ENCODE assay signal across 24 mouse cellular contexts in genomic region chr3:79989911-79990310, GRCm38 (mm10).
DNase-seq lines count a peak whose midpoint lies in the region; ATAC-seq and TF ChIP-seq lines count a peak whose summit lies in the region.
"Had no signal": no experiment of that assay in that cellular context is flagged by ENCODE, and none has a peak within 500 bp of the region (broad histone marks: within the 10 kb centered on the region; RNA-seq: fewer than 3 reads in every experiment).

No protein-coding gene starts in this region.

- TF ChIP-seq CTCF in gastrocnemius, adult 2 months (IDR thresholded peaks at IDR 0.05): no peak
- TF ChIP-seq CTCF in embryonic fibroblast, embryonic 13.5 days (IDR thresholded peaks at IDR 0.05; ENCODE audit: borderline replicate concordance, insufficient read depth, low read length): no peak

- no peak overlapping the region for H3K9ac ChIP-seq in heart, embryonic 15.5 days
- H3K9ac ChIP-seq in neural tube, embryonic 15.5 days (replicated peaks): no peak overlapping the region
- H3K9ac ChIP-seq: embryonic facial prominence, embryonic 12.5 days; forebrain, embryonic 15.5 days; hindbrain, embryonic 13.5 days; limb, embryonic 12.5 days; liver, embryonic 13.5 days; lung, embryonic 15.5 days; midbrain, embryonic 13.5 days; neural tube, embryonic 13.5 days had no signal

- no peaks in the 10 kb centered on the region for H3K36me3 ChIP-seq in heart, embryonic 15.5 days
- H3K36me3 ChIP-seq in neural tube, embryonic 15.5 days: no peaks in the 10 kb centered on the region
- H3K36me3 ChIP-seq: embryonic facial prominence, embryonic 12.5 days; forebrain, embryonic 15.5 days; G1E; hindbrain, embryonic 13.5 days; limb, embryonic 12.5 days; liver, embryonic 13.5 days; lung, embryonic 15.5 days; midbrain, embryonic 13.5 days; neural tube, embryonic 13.5 days had no signal

- no peak overlapping the region for H3K4me3 ChIP-seq in gastrocnemius, adult 2 months
- H3K4me3 ChIP-seq in heart, embryonic 15.5 days: no peak overlapping the region
- no peak overlapping the region for H3K4me3 ChIP-seq in embryonic fibroblast, embryonic 13.5 days (ENCODE audit: insufficient read depth, low read length)
- no peak overlapping the region for H3K4me3 ChIP-seq in neural tube, embryonic 15.5 days (replicated peaks)
- H3K4me3 ChIP-seq: embryonic facial prominence, embryonic 12.5 days; forebrain, embryonic 15.5 days; hindbrain, embryonic 13.5 days; limb, embryonic 12.5 days; liver, embryonic 13.5 days; lung, embryonic 15.5 days; midbrain, embryonic 13.5 days; neural tube, embryonic 13.5 days had no signal

- peak overlapping the region; percentile 83 for H3K27ac ChIP-seq in gastrocnemius, adult 2 months
- peak overlapping the region; percentile 96 for H3K27ac ChIP-seq in heart, embryonic 15.5 days
- peak overlapping the region; percentile 100 for H3K27ac ChIP-seq in embryonic fibroblast, embryonic 13.5 days (ENCODE audit: insufficient read depth, low read length)
- H3K27ac ChIP-seq in neural tube, embryonic 15.5 days (replicated peaks): no peak overlapping the region
- H3K27ac ChIP-seq: embryonic facial prominence, embryonic 12.5 days; forebrain, embryonic 15.5 days; hindbrain, embryonic 13.5 days; limb, embryonic 12.5 days; liver, embryonic 13.5 days; lung, embryonic 15.5 days; midbrain, embryonic 13.5 days; neural tube, embryonic 13.5 days had no signal

- no peak overlapping the region for H3K4me2 ChIP-seq in heart, embryonic 15.5 days
- H3K4me2 ChIP-seq in neural tube, embryonic 15.5 days: no peak overlapping the region
- H3K4me2 ChIP-seq: embryonic facial prominence, embryonic 12.5 days; forebrain, embryonic 15.5 days; hindbrain, embryonic 13.5 days; limb, embryonic 12.5 days; liver, embryonic 13.5 days; lung, embryonic 15.5 days; midbrain, embryonic 13.5 days; neural tube, embryonic 13.5 days had no signal

- 17% methylated on average over 2 of the region's 2 CpGs for WGBS in heart, embryonic 15.5 days
- 46% methylated on average over 2 of the region's 2 CpGs for WGBS in neural tube, embryonic 15.5 days

- no peaks in the 10 kb centered on the region for H3K27me3 ChIP-seq in heart, embryonic 15.5 days
- no peaks in the 10 kb centered on the region for H3K27me3 ChIP-seq in neural tube, embryonic 15.5 days (replicated peaks)
- H3K27me3 ChIP-seq: embryonic facial prominence, embryonic 12.5 days; forebrain, embryonic 15.5 days; hindbrain, embryonic 13.5 days; limb, embryonic 12.5 days; liver, embryonic 13.5 days; lung, embryonic 15.5 days; midbrain, embryonic 13.5 days; neural tube, embryonic 13.5 days had no signal

- no peak for ATAC-seq in heart, embryonic 15.5 days (replicated peaks; ENCODE audit: insufficient number of reproducible peaks, insufficient read depth, low FRiP score, low read depth)
- no peak for ATAC-seq in neural tube, embryonic 15.5 days (ENCODE audit: low FRiP score)
- ATAC-seq: forebrain, embryonic 15.5 days; inflammation-experienced regulatory T-cells, adult 6 months; midbrain, embryonic 13.5 days had no signal

- intact Hi-C loops in gastrocnemius, adult 2 months (cut with DNase I): no loop called here

- no peak for TF ChIP-seq POLR2A in embryonic fibroblast, embryonic 13.5 days (IDR thresholded peaks at IDR 0.05; ENCODE audit: low read depth, low read length)

- H3K4me1 ChIP-seq in heart, embryonic 15.5 days (replicated peaks): peaks cover 27% of the 10 kb centered on the region
- peaks cover 14% of the 10 kb centered on the region for H3K4me1 ChIP-seq in embryonic fibroblast, embryonic 13.5 days (ENCODE audit: control insufficient read depth, insufficient read depth, low read length)
- H3K4me1 ChIP-seq in neural tube, embryonic 15.5 days: no peaks in the 10 kb centered on the region
- H3K4me1 ChIP-seq: embryonic facial prominence, embryonic 12.5 days; forebrain, embryonic 15.5 days; hindbrain, embryonic 13.5 days; midbrain, embryonic 13.5 days; neural tube, embryonic 13.5 days had no signal

- DNase-seq in gastrocnemius, adult 2 months: no peak
- no peak for DNase-seq in gastrocnemius, postnatal 10 days
- no peak for DNase-seq in heart, adult 9 months (ENCODE audit: low spot score in 2 of 2)
- DNase-seq in 3T3-L1 (ENCODE audit: low read depth, low spot score): peak; percentile 85
- no peak for DNase-seq in layer of hippocampus, adult 9-11 months
- DNase-seq: adrenal gland, postnatal 36 days; cerebellum, adult 2 months; cerebellum, postnatal 36 days; kidney, adult 2 months; kidney, postnatal 14 days; liver, embryonic 13.5 days; thymus, postnatal 36 days had no signal

- no peaks in the 10 kb centered on the region for H3K9me3 ChIP-seq in heart, embryonic 15.5 days (replicated peaks)
- no peaks in the 10 kb centered on the region for H3K9me3 ChIP-seq in neural tube, embryonic 15.5 days (replicated peaks)
- H3K9me3 ChIP-seq: embryonic facial prominence, embryonic 12.5 days; forebrain, embryonic 15.5 days; G1E; hindbrain, embryonic 13.5 days; limb, embryonic 12.5 days; liver, embryonic 13.5 days; lung, embryonic 15.5 days; midbrain, embryonic 13.5 days; neural tube, embryonic 13.5 days had no signal
